Mouse (Mus musculus) liver, embryonic 14.5 days (tissue): ENCODE measurements around the gene Plekha7.

Experiments used
- CTCF ChIP-seq: IDR thresholded peaks from 2 replicates; pipeline ENCODE4 v1.5.1; 2016; ENCODE audit warnings: antibody characterized with exemption, low read depth, control low read depth
- EP300 ChIP-seq: IDR thresholded peaks from 2 replicates; pipeline ENCODE4 v1.6.1; 2016; ENCODE audit warnings: antibody characterized with exemption, low read depth

- TF ChIP-seq EP300 (no peak), CTCF (peak; percentile 29; the same call in 1 of the 2 replicates)
Observed at GRCm38 (mm10) chr7:116156072-116156893, 151.9 kb downstream of the Plekha7 start.
